Mouse (Mus musculus): ENCODE data around the gene Kat7. TPM values are rescaled to one million over a fixed set of nuclear protein-coding genes. Genes with fewer than 3 reads are reported as not detected.

Gene Kat7
- polyA plus RNA-seq, 1 experiment from 2014 or later: 25.0 TPM

DNA sequence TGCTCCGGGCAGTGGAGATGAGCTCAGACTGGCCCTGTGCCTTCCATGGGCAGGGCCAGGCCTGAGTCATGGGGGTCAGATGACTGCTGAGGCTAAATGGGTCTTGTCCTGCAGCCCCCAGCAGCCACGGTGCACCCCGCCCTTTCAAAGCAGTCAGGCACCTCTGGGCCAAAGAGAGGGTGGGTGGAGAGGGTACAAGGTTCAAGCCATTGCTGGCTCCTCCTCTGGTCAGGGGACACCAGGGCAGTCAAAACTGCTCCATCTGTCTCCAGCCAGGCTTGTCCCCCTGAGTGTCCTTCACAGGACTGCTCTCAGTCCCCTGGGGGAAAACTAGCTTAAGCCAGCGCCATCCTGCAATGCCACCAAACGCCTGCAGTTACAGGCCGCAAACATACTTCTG lies 57.9 kb downstream of the Kat7 start:
- Histone ChIP-seq H3K27ac (replicated peaks) (no peak overlapping the region), H3K36me3 (ENCODE audit: control insufficient read depth, insufficient read depth, low read length) (no peaks in the 10 kb centered on the region), H3K27me3 (ENCODE audit: control insufficient read depth, insufficient read depth, low read length) (no peaks in the 10 kb centered on the region), H3K4me3 (ENCODE audit: low read depth, low read length) (no peak overlapping the region), H3K9me3 (ENCODE audit: control insufficient read depth, low read length) (no peaks in the 10 kb centered on the region), H3K4me2 (replicated peaks; ENCODE audit: low read depth) (no peak overlapping the region), H3K4me1 (replicated peaks; ENCODE audit: control insufficient read depth, insufficient read depth) (no peaks in the 10 kb centered on the region), H3K9ac (ENCODE audit: low read length) (no peak overlapping the region)
- ATAC-seq (ENCODE audit: low FRiP score, low TSS enrichment): peak; percentile 4; the same call in 1 of the 2 replicates
- no peak for DNase-seq (ENCODE audit: low spot score)
- 81% methylated on average over 6 of the region's 6 CpGs for whole genome bisulfite sequencing
- TF ChIP-seq EP300 (optimal IDR thresholded peaks at IDR 0.05) (no peak), CTCF (IDR thresholded peaks at IDR 0.05; ENCODE audit: low read depth) (no peak)

DNA sequence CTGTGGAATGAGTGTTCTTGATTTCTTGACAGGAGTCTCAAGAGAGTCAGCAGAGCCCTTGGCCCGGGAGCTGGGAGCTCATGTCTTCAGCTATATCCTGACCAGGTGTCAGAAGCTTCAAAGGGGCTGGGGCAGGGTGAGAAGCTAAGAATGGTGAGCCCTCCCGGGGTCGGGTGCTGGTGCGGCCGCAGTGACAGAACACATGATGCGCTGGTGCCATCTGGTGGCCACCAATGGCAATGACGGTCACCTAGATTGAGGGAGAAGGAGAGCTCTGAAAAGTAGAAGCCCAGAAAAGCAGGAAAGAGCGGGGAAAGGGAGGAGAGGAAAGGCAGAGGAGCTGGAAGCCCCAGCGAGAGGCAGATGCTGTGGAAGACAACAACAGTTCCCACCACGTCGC lies 58.8 kb downstream of the Kat7 start:
- H3K9me3 ChIP-seq (ENCODE audit: control insufficient read depth, low read length): no peaks in the 10 kb centered on the region
- H3K4me1 ChIP-seq (replicated peaks; ENCODE audit: control insufficient read depth, insufficient read depth): no peaks in the 10 kb centered on the region
- peak; percentile 77 for DNase-seq (ENCODE audit: low spot score)
- no peak for ATAC-seq (ENCODE audit: low FRiP score, low TSS enrichment)
- no peak overlapping the region for H3K9ac ChIP-seq (ENCODE audit: low read length)
- H3K27ac ChIP-seq (replicated peaks): no peak overlapping the region
- no peaks in the 10 kb centered on the region for H3K36me3 ChIP-seq (ENCODE audit: control insufficient read depth, insufficient read depth, low read length)
- H3K27me3 ChIP-seq (ENCODE audit: control insufficient read depth, insufficient read depth, low read length): no peaks in the 10 kb centered on the region
- H3K4me3 ChIP-seq (ENCODE audit: low read depth, low read length): no peak overlapping the region
- 4% methylated on average over 11 of the region's 11 CpGs for WGBS
- H3K4me2 ChIP-seq (replicated peaks; ENCODE audit: low read depth): no peak overlapping the region
- TF ChIP-seq EP300 (optimal IDR thresholded peaks at IDR 0.05) (no peak), CTCF (IDR thresholded peaks at IDR 0.05; ENCODE audit: low read depth) (peak; percentile 97)

DNA sequence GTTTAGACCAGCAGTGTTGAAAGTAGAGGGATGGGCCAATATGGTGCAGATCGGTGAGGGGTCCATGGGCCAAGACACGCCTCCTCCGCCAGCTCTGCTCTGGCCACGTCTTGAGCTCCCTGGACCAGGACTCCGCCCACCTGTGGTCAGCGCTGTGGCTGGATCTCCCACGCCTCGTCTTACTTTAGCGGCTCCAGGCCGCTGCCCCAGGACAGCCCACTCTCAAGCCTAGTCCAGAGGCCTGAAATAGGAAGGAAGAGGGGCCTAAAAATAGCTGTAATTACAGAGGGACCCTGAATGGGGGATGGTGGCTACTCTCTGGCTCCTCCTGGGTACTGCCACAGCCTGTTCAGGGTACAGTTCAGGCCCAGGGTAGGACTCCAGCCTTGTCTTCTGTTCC lies 59.9 kb downstream of the Kat7 start:
- TF ChIP-seq EP300 (optimal IDR thresholded peaks at IDR 0.05): no peak
- no peak for TF ChIP-seq CTCF (IDR thresholded peaks at IDR 0.05; ENCODE audit: low read depth)
- no peaks in the 10 kb centered on the region for H3K4me1 ChIP-seq (replicated peaks; ENCODE audit: control insufficient read depth, insufficient read depth)
- H3K9me3 ChIP-seq (ENCODE audit: control insufficient read depth, low read length): no peaks in the 10 kb centered on the region
- no peak overlapping the region for H3K4me2 ChIP-seq (replicated peaks; ENCODE audit: low read depth)
- H3K27me3 ChIP-seq (ENCODE audit: control insufficient read depth, insufficient read depth, low read length): no peaks in the 10 kb centered on the region
- H3K9ac ChIP-seq (ENCODE audit: low read length): no peak overlapping the region
- no peak overlapping the region for H3K4me3 ChIP-seq (ENCODE audit: low read depth, low read length)
- no peaks in the 10 kb centered on the region for H3K36me3 ChIP-seq (ENCODE audit: control insufficient read depth, insufficient read depth, low read length)
- no peak overlapping the region for H3K27ac ChIP-seq (replicated peaks)
- ATAC-seq (ENCODE audit: low FRiP score, low TSS enrichment): peak; percentile 46; the same call in 1 of the 2 replicates
- DNase-seq (ENCODE audit: low spot score): no peak
- WGBS: 60% methylated on average over 10 of the region's 10 CpGs

DNA sequence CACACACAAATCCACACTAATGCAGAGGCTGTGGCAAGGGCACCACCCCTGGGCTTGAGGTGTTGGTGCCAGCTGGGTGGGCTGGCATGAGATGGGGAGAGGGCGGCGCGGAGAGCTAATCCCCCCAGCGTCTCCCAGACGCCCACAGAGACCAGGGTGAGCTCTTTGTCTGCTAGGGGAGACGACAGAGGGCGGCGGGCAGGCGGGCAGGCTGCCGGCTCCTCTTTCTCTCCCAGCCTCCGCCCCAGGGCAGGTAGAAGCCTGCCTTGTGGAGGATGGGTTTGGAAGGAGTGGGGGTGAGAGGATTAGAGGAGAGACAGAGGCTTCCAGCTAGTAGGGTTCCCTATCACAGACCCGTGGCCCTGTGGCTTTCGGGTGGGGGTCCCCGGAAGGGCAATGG lies 63.0 kb downstream of the Kat7 start:
- no peaks in the 10 kb centered on the region for H3K9me3 ChIP-seq (ENCODE audit: control insufficient read depth, low read length)
- no peak overlapping the region for H3K4me3 ChIP-seq (ENCODE audit: low read depth, low read length)
- H3K27ac ChIP-seq (replicated peaks): no peak overlapping the region
- DNase-seq (ENCODE audit: low spot score) (no peak), ATAC-seq (ENCODE audit: low FRiP score, low TSS enrichment) (no peak)
- H3K27me3 ChIP-seq (ENCODE audit: control insufficient read depth, insufficient read depth, low read length): no peaks in the 10 kb centered on the region
- no peak for TF ChIP-seq EP300 (optimal IDR thresholded peaks at IDR 0.05)
- TF ChIP-seq CTCF (IDR thresholded peaks at IDR 0.05; ENCODE audit: low read depth): no peak
- no peak overlapping the region; the same call in 1 of the 2 replicates for H3K4me2 ChIP-seq (replicated peaks; ENCODE audit: low read depth)
- no peaks in the 10 kb centered on the region for H3K4me1 ChIP-seq (replicated peaks; ENCODE audit: control insufficient read depth, insufficient read depth)
- no peaks in the 10 kb centered on the region for H3K36me3 ChIP-seq (ENCODE audit: control insufficient read depth, insufficient read depth, low read length)
- no peak overlapping the region for H3K9ac ChIP-seq (ENCODE audit: low read length)
- WGBS: 52% methylated on average over 14 of the region's 14 CpGs

DNA sequence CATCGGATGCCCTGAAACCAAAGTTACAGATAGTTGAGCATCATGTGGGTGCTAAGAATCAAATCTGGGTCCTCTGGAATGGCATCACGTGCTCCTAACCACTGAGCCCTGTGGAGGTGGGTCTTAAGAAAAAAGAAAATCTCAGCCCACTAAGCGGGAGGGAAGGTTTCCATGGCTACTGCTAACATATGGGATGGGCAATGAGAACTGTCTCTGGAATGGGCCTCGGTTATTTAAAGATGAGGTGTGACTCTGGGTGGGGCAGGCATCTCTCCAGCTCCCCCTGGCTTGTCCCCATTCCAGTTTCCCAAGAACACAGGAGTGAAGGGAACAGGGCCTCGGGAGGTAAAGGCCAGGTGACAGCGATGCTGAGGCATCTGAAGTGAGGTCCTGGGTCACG lies 64.6 kb downstream of the Kat7 start:
- ATAC-seq (ENCODE audit: low FRiP score, low TSS enrichment): no peak
- Histone ChIP-seq H3K27me3 (ENCODE audit: control insufficient read depth, insufficient read depth, low read length) (no peaks in the 10 kb centered on the region), H3K36me3 (ENCODE audit: control insufficient read depth, insufficient read depth, low read length) (no peaks in the 10 kb centered on the region), H3K4me3 (ENCODE audit: low read depth, low read length) (no peak overlapping the region), H3K4me2 (replicated peaks; ENCODE audit: low read depth) (no peak overlapping the region), H3K27ac (replicated peaks) (no peak overlapping the region), H3K4me1 (replicated peaks; ENCODE audit: control insufficient read depth, insufficient read depth) (no peaks in the 10 kb centered on the region), H3K9me3 (ENCODE audit: control insufficient read depth, low read length) (no peaks in the 10 kb centered on the region), H3K9ac (ENCODE audit: low read length) (no peak overlapping the region)
- no peak for TF ChIP-seq EP300 (optimal IDR thresholded peaks at IDR 0.05)
- no peak for TF ChIP-seq CTCF (IDR thresholded peaks at IDR 0.05; ENCODE audit: low read depth)
- WGBS: 60% methylated on average over 7 of the region's 7 CpGs
- DNase-seq (ENCODE audit: low spot score): no peak

DNA sequence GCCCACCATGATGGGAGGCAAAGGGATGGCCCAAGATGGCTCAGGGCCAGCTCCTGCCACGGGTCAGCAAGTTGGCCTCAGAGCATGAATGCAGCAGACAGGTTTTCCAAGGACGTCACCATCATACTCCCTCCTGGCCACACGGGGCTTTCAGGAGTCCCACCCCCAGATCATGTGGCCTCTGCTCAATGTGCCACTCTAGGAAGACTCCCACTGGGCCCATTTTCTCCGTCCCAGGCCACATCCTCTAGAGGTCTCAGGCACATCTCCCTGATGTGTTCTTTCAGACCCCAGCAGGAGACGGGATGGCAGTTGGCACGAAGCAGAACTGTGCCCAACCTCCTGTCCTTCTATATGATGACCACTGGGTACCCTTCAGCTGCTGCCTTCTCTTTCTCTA lies 67.4 kb downstream of the Kat7 start:
- H3K27ac ChIP-seq (replicated peaks): no peak overlapping the region
- DNase-seq (ENCODE audit: low spot score) (no peak), ATAC-seq (ENCODE audit: low FRiP score, low TSS enrichment) (no peak)
- TF ChIP-seq CTCF (IDR thresholded peaks at IDR 0.05; ENCODE audit: low read depth): no peak
- TF ChIP-seq EP300 (optimal IDR thresholded peaks at IDR 0.05): no peak
- no peaks in the 10 kb centered on the region for H3K36me3 ChIP-seq (ENCODE audit: control insufficient read depth, insufficient read depth, low read length)
- WGBS: 67% methylated on average over 6 of the region's 6 CpGs
- no peaks in the 10 kb centered on the region for H3K9me3 ChIP-seq (ENCODE audit: control insufficient read depth, low read length)
- H3K27me3 ChIP-seq (ENCODE audit: control insufficient read depth, insufficient read depth, low read length): no peaks in the 10 kb centered on the region
- H3K9ac ChIP-seq (ENCODE audit: low read length): no peak overlapping the region
- no peaks in the 10 kb centered on the region for H3K4me1 ChIP-seq (replicated peaks; ENCODE audit: control insufficient read depth, insufficient read depth)
- H3K4me2 ChIP-seq (replicated peaks; ENCODE audit: low read depth): no peak overlapping the region
- H3K4me3 ChIP-seq (ENCODE audit: low read depth, low read length): no peak overlapping the region

Measured in stomach, postnatal 0 days (tissue).